Mouse (Mus musculus) left cerebral cortex, adult 6 months (tissue): ENCODE measurements around the gene Slc35a2. TPM values are rescaled to one million over a fixed set of nuclear protein-coding genes. Genes with fewer than 3 reads are reported as not detected.

Source experiments
- long read RNA-seq, 2 experiments: library from polyadenylated mRNA; unstranded; transcript quantifications; one replicate each; pipeline ENCODE4 v2.0.0; 2019 to 2020
- polyA plus RNA-seq: library from polyadenylated mRNA; unstranded; fragments of <200 nt; fragmentation: Nextera tagmentation; gene quantifications from 2 replicates; pipeline ENCODE4 v1.2.3, GENCODE M21; 2021

Gene Slc35a2
- polyA plus RNA-seq = 17.0 and 19.7 TPM in 2 replicates
- long read RNA-seq, experiment 1, transcript Slc35a2-203 (5 exons, 1,527 nt) = major isoform, 28 of 42 reads
- long read RNA-seq, experiment 1, transcript Slc35a2-202 (4 exons, 3,094 nt) = minor isoform, 11 of 42 reads
- long read RNA-seq, experiment 1, partial matches to known transcripts = 0 of 42 reads
- long read RNA-seq, experiment 1, other reads (novel, unspliced or antisense) = 1 of 42 reads
- long read RNA-seq, experiment 2, transcript Slc35a2-203 (5 exons, 1,527 nt) = major isoform, 12 of 13 reads
- long read RNA-seq, experiment 2, partial matches to known transcripts = 0 of 13 reads
- long read RNA-seq, experiment 2, other reads (novel, unspliced or antisense) = 0 of 13 reads

DNA sequence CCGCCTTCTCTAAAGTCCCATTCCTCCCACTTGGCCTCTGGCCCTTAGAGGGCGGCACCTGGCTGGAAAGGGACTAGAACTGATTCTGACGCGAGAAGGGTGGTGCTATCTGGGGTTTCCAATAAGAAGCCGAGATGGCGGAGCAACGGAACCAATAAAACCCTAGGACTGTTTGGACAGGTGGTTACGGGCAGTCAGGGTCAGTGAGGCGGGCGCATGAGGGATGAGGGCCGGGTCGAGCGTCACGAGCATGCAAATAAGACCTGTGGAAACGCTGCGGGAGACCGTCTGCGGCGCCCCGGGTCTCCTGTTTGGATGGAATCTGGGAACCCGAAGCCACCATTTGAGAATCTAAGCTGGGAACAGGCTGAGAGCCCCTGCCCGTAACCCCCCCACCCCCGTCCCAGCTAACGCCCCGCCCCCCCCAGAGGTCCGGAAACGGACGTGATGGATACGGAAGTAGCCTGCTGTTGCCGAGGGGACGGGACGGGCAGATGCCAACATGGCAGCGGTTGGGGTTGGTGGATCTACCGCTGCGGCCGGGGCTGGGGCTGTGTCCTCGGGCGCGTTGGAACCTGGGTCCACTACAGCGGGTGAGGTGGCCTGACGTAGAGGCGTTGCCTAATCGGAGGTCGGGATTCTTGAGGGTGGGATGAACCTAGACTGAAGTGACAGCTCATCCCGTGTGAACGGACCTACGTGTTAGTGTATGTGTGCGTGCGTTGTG is at the start of gene Slc35a2:
Slc35a2 (plus strand) TSS at position 188 of the 727 bp plus-strand sequence.

DNA sequence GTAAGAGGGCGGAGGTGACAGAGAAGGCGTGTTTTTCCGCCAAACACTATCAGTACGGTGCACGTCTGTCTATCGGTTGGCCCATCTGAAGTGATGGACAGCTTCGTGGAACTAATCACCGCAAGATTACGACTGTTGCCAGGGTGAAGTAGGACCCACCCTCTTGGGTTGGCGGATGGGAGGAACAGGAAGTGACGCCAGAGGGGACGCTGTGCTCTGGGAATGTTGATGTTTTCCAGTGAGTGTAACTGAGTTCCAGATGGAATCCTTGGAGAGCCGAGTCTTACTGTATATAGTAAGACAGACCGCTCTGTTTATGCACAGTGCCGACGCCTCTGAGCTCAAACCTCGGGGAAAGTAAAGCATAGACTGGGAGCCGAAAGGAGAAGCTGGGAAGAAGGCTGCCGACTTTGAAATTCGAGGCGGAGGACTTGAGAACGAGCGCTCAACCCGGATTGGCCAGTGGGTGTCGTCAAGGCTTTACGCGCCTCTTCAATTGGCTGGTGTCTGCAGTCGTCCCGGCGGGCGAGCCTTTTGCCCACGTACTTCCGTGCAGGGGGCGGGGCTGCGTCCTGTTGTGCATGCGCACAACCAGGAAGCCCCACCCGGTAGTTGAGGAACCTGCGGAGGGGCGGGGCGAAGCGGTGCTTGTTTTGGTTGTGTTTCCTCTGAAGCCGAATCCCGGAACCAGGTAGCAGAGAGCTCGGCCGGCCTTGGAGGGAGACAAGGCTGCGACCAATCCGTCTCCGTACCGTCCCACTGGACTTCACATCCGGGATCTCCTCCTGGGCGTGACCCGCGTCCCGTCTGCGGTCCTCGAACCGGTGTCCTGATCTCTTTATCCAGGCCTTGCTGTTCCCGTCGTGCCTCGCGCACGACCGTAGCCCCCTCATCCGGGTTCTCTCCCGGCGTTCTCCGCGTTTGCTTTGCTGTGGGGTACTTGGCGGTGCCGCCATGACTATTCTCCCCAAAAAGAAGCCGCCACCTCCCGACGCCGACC is 42.4 kb upstream of the Slc35a2 start, which contains the start of gene Otud5:
Otud5 (plus strand) TSS at position 202 of the 1,000 bp plus-strand sequence.

DNA sequence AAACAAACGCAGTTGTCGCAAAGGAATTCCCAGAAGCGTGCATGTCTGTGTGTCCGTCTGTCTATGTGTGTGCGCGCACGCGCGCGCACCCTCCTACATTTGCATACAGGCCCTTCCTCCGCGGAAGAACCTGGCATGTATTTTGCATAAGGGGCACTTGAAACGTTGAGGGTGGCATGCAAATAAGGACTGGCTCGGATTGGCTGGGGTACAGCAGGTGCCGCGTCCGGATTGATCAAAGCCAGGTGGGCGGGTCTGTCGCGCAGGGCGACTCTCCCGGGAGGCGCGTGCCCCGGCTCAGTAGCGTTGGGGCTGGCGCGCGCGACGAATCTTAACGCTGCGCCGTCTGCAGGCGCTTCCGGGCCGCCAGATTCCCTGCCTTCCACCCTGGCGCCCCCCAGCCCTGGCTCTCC is 5.8 kb upstream of the Slc35a2 start, which contains the start of gene Pim2:
Pim2 (plus strand) TSS at position 256 of the 413 bp plus-strand sequence.

DNA sequence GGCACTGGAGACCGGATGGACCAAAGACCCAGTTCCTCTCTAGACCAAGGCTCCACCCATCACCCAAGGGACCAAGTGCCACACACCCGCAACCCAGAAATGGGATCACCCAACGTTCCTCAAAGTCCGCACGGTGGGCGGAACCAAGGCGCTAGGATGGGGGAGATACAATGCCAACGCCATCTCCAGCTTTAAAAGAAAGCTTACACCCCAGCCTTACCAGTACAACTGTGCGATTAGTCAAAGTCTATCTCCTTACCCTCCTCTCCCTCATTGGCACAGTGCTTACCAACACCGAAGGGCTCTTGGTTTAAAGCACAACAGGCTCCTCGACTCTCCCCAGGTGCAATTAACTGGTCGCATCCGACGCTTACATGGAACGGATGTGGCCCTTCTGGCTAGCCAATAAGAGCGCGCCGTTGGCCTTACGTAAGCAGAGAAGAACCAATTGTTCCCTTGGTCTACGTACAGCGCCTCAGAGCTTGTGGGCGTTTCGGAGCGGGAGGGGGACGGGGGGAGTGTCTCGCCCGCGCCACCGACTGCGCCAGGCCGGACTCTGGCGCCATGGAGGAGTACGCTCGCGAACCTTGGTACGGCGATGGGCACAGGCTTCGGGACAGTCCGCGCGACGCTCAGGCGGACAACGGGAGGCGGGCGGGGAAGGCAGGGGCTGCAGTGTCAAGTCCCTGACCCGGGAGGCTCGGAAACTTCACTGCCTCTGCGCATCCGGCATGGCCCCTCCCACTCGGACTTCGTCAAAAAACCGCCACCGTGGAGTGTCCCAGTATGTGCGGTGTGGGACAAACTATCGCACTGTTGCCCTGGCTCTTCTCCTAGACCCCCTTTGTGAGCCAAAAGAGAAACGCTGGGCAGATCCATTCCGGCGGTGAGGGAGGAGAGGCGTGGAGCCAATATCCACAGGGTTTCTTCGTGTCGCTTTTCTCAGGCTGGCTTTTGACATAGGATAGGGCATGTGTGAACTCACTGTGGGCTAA is 15.3 kb downstream of the Slc35a2 start, which contains the start of the genes Pqbp1 and Timm17b:
Pqbp1 (minus strand) TSS at position 390 of the 995 bp plus-strand sequence.
Timm17b (plus strand) TSS at position 478 of the 995 bp plus-strand sequence.

DNA sequence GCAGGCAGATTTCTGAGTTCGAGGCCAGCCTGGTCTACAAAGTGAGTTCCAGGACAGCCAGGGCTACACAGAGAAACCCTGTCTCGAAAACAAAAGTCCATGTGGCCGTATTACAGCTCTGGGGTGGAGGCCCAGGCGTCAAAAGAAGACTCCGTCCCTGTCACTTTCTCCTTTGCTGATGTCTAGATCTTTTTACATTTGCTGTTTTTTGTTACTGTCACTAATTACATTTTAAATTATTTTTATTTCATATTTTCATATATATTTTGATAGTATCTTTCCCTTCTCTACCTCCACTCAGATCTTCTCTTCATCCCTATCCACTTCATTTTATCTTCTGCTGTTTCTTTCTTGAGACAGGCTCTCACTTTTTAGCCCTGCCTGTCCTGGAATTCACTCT is 23.9 kb downstream of the Slc35a2 start, which contains the start of gene Gm10491:
Gm10491 (minus strand) TSS at position 101 of the 400 bp plus-strand sequence.

DNA sequence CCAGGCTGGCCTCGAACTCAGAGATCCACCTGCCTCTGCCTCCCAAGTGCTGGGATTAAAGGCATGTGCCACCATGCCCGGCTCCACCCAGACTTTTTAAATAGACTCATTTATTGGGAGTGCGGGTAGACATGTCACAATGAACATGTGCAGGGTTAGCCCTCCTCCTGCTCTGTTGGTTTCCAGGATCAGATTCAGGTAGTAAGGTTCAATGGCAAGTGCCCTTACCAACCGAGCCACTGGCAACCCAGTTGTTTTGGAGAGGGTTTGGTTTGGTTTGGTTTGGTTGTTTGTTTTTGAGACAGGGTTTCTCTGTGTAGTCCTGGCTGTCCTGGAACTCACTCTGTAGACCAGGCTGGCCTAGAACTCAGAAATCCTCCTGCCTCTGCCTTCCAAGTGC is 25.4 kb downstream of the Slc35a2 start, which contains the start of gene Gm10490:
Gm10490 (plus strand) TSS at position 301 of the 400 bp plus-strand sequence.

DNA sequence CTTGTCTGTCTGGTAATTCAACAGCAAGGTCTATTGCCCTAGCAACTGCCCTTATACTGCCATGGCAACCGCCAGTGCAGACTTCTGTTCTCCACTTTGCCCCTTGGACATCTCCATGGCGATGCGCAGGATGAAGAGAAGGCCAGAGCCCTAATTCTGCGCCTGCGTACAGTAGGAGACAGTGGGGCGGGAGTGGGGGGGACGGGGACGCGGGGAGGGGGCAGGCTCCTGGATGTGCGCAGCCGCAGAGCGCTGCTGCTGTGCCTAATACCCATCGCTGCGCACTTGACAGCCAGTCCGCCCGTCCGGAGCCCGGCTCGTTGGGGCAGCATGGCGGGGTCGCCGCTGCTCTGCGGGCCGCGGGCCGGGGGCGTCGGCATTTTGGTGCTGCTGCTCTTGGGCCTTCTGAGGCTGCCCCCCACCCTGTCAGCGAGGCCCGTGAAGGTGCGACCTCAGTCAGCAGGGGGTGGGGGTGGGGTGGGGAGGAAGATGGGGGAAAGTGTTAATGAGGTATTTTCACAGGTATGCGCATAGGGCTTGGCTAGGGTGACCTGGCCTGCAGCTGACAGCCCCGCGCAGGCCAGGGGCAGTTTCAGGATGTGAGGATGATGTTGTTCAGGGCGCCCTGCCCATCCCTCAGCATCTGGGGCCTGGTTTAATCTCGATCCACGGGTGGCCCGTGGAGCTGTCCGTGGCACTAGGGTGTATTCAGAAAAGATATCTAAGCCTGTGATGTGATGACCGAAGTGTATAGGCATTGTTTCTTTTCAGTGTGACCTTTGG is 36.0 kb downstream of the Slc35a2 start, which contains the start of gene Pcsk1n:
Pcsk1n (plus strand) TSS at position 222 of the 783 bp plus-strand sequence.

DNA sequence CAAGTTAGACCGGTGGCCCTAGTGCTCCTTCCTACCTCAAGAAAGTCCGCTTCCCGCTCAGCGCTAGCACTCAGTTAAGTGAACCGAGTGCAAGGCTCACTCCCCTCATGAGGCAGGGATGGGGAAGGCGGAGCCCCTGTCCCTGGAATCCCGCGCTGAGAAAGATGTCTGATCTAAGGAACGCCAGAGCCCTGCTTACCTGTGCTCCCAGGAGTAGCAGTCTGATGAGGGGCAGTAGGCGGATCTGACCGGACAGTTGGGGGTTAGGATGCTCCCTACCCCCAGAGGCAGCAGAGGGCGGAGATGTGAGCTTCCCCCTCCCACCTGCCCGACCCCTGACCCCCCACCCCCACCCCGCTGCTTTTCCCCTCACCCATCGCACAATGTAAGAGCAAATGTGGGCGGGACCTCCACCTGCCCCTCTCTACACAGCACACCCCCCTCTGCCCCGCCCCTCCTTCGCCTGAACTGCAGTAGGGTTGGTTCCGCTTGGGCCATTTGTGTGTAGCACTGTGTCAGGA is 44.5 kb downstream of the Slc35a2 start, which contains the start of gene Eras:
Eras (minus strand) TSS at position 338 of the 521 bp plus-strand sequence.

Other genes starting within 250 kb of the Slc35a2 start
- gene Syp, start 245.6 kb upstream of the Slc35a2 start, polyA plus RNA-seq = 229 and 565 TPM in 2 replicates
- 1.1 and 1.3 TPM in 2 replicates for gene Prickle3, start 226.8 kb upstream of the Slc35a2 start, polyA plus RNA-seq
- 12.5 and 19.4 TPM in 2 replicates for gene Plp2, start 212.6 kb upstream of the Slc35a2 start, polyA plus RNA-seq
- gene Magix, start 202.8 kb upstream of the Slc35a2 start, polyA plus RNA-seq = 0.20 and 0.41 TPM in 2 replicates
- 14.0 and 20.9 TPM in 2 replicates for gene Gpkow, start 186.9 kb upstream of the Slc35a2 start, polyA plus RNA-seq
- gene Wdr45, start 169.7 kb upstream of the Slc35a2 start, polyA plus RNA-seq = 16.0 and 48.4 TPM in 2 replicates
- gene Gm45208, start 161.8 kb upstream of the Slc35a2 start, polyA plus RNA-seq = 0.53 TPM in 1 of 2 replicates, not detected in the other
- gene Praf2, start 155.6 kb upstream of the Slc35a2 start, polyA plus RNA-seq = 110 and 132 TPM in 2 replicates
- gene Ccdc120, start 133.1 kb upstream of the Slc35a2 start, polyA plus RNA-seq = 7.5 and 8.8 TPM in 2 replicates
- 7.3 and 12.4 TPM in 2 replicates for gene Tfe3, start 121.5 kb upstream of the Slc35a2 start, polyA plus RNA-seq
- gene Gripap1, start 94.3 kb upstream of the Slc35a2 start, polyA plus RNA-seq = 35.3 and 40.6 TPM in 2 replicates
- 3.7 and 5.4 TPM in 2 replicates for gene Kcnd1, start 61.7 kb upstream of the Slc35a2 start, polyA plus RNA-seq
- 6.5 and 37.5 TPM in 2 replicates for gene Otud5, start 42.7 kb upstream of the Slc35a2 start, polyA plus RNA-seq
- 34.2 and 39.8 TPM in 2 replicates for gene Pim2, start 5.8 kb upstream of the Slc35a2 start, polyA plus RNA-seq
- gene Pqbp1, start 15.2 kb downstream of the Slc35a2 start, polyA plus RNA-seq = 64.3 and 77.7 TPM in 2 replicates
- gene Timm17b, start 15.3 kb downstream of the Slc35a2 start, polyA plus RNA-seq = 52.7 and 64.9 TPM in 2 replicates
- not detected in 2 replicates for gene Gm10491, start 23.8 kb downstream of the Slc35a2 start, polyA plus RNA-seq
- not detected in 2 replicates for gene Gm10490, start 25.5 kb downstream of the Slc35a2 start, polyA plus RNA-seq
- gene Pcsk1n, start 35.8 kb downstream of the Slc35a2 start, polyA plus RNA-seq = 460 and 1,161 TPM in 2 replicates
- gene Eras, start 44.6 kb downstream of the Slc35a2 start, polyA plus RNA-seq = not detected in 2 replicates
- gene Hdac6, start 63.9 kb downstream of the Slc35a2 start, polyA plus RNA-seq = 9.2 and 9.8 TPM in 2 replicates
- not detected in 2 replicates for gene Gata1, start 94.0 kb downstream of the Slc35a2 start, polyA plus RNA-seq
- 0.33 TPM in 1 of 2 replicates, not detected in the other for gene Glod5, start 134.5 kb downstream of the Slc35a2 start, polyA plus RNA-seq
- 7.6 and 9.3 TPM in 2 replicates for gene Suv39h1, start 190.7 kb downstream of the Slc35a2 start, polyA plus RNA-seq
- 0.25 and 0.46 TPM in 2 replicates for gene Was, start 206.5 kb downstream of the Slc35a2 start, polyA plus RNA-seq
- 17.2 and 22.4 TPM in 2 replicates for gene Wdr13, start 248.9 kb downstream of the Slc35a2 start, polyA plus RNA-seq